Mouse (Mus musculus) cerebellum, adult 2 months (tissue): ENCODE measurements at regions not wholly inside any gene's neighbourhood (a gene's known extent, or its start where the extent isn't known, plus 50 kb on each side); places are given as distances from the start of the nearest gene placed in this dataset.

Experiments
- DNase-seq, 2 experiments: peaks; one replicate each; pipeline ENCODE4 v3.0.0; 2021
- H3K27ac ChIP-seq: fragments of 200-500 bp; 2 replicates; pipeline ENCODE4 v1.5.1; 2012; ENCODE audit warnings: low read length, control low read depth, inconsistent platforms; ENCODE audit not compliant: insufficient read depth
- H3K27me3 ChIP-seq: fragments of 200-500 bp; 2 replicates; pipeline ENCODE4 v1.6.1; 2012; ENCODE audit warnings: inconsistent platforms, mild to moderate bottlenecking, low read length, moderate library complexity; ENCODE audit not compliant: control insufficient read depth, insufficient read depth
- H3K4me1 ChIP-seq: fragments of 200-500 bp; 2 replicates; pipeline ENCODE4 v1.6.1; 2011; ENCODE audit warnings: low read length; ENCODE audit not compliant: control insufficient read depth, insufficient read depth
- H3K4me3 ChIP-seq: fragments of 200-500 bp; replicated peaks from 2 replicates; pipeline ENCODE3; 2011; ENCODE audit warnings: mild to moderate bottlenecking, low read depth, low read length, control low read depth; ENCODE audit not compliant: insufficient read depth
- CTCF ChIP-seq: fragments of 200-500 bp; IDR thresholded peaks from 2 replicates; pipeline ENCODE4 v1.5.1; 2011; ENCODE audit warnings: low read depth, mild to moderate bottlenecking, control low read depth, low read length, moderate library complexity, borderline replicate concordance; ENCODE audit not compliant: insufficient read depth
- POLR2A ChIP-seq: fragments of 200-500 bp; IDR thresholded peaks from 2 replicates; pipeline ENCODE4 v1.6.1; 2011; ENCODE audit warnings: low read length, control low read depth, borderline replicate concordance; ENCODE audit not compliant: insufficient read depth
- WGBS: fragments of 180-500 bp; shearing (Covaris S2); methylation state at CpG from one replicate; pipeline ENCODE4 v1.1.7; 2018; 5-methylcytosine and 5-hydroxymethylcytosine counted together

- Histone ChIP-seq H3K4me3 (no peak overlapping the region), H3K27me3 (no peaks in the 10 kb centered on the region), H3K27ac (no peak overlapping the region), H3K4me1 (no peaks in the 10 kb centered on the region)
- no peak for DNase-seq
- no peak for TF ChIP-seq CTCF
- no peak for TF ChIP-seq POLR2A
- WGBS, result 69% methylated on average over 1 of the region's 1 CpGs
Observed at GRCm38 (mm10) chr16:13001288-13001880, 108.1 kb upstream of the Ercc4 start.

- Histone ChIP-seq H3K27me3 (no peaks in the 10 kb centered on the region), H3K4me3 (no peak overlapping the region), H3K27ac (no peak overlapping the region), H3K4me1 (no peaks in the 10 kb centered on the region)
- DNase-seq, result no peak
- 86% methylated on average over 5 of the region's 5 CpGs for WGBS
- TF ChIP-seq POLR2A (no peak), CTCF (no peak)
Observed at GRCm38 (mm10) chr16:13012863-13013262, 96.6 kb upstream of the Ercc4 start.

GRCm38 (mm10) chr16:13013891-13014644, 95.4 kb upstream of the Ercc4 start:
- WGBS, result 65% methylated on average over 10 of the region's 10 CpGs

GRCm38 (mm10) chr16:13022875-13023274, 86.6 kb upstream of the Ercc4 start:
- Histone ChIP-seq H3K27me3 (no peaks in the 10 kb centered on the region), H3K4me3 (no peak overlapping the region), H3K4me1 (no peaks in the 10 kb centered on the region), H3K27ac (no peak overlapping the region)
- no peak for TF ChIP-seq POLR2A
- peak; percentile 31; the same call in 1 of the 2 replicates for TF ChIP-seq CTCF
- DNase-seq, result no peak
- WGBS, result 51% methylated on average over 4 of the region's 4 CpGs

More at GRCm38 (mm10) chr16:13013891-13014644, 95.4 kb upstream of the Ercc4 start:
- Histone ChIP-seq H3K4me1 (no peaks in the 10 kb centered on the region), H3K27me3 (no peaks in the 10 kb centered on the region), H3K27ac (no peak overlapping the region), H3K4me3 (no peak overlapping the region)
- TF ChIP-seq POLR2A (no peak), CTCF (no peak)
- DNase-seq, result no peak

GRCm38 (mm10) chr16:13025393-13025792, 84.1 kb upstream of the Ercc4 start:
- H3K27me3 ChIP-seq, result no peaks in the 10 kb centered on the region; the same call in 1 of the 2 replicates
- no peaks in the 10 kb centered on the region for H3K4me1 ChIP-seq
- TF ChIP-seq CTCF, result peak; percentile 45; the same call in 1 of the 2 replicates
- TF ChIP-seq POLR2A, result no peak
- 30% methylated on average over 3 of the region's 3 CpGs for WGBS
- no peak overlapping the region for H3K4me3 ChIP-seq
- no peak overlapping the region for H3K27ac ChIP-seq
- peak in 1 of 2 experiments; percentile 7 for DNase-seq

GRCm38 (mm10) chr16:13034136-13034535, 75.3 kb upstream of the Ercc4 start:
- TF ChIP-seq POLR2A, result no peak
- no peak for TF ChIP-seq CTCF
- 15% methylated on average over 5 of the region's 5 CpGs for WGBS

GRCm38 (mm10) chr16:13036596-13036995, 72.9 kb upstream of the Ercc4 start:
- Histone ChIP-seq H3K27me3 (no peaks in the 10 kb centered on the region), H3K4me1 (no peaks in the 10 kb centered on the region), H3K4me3 (no peak overlapping the region), H3K27ac (no peak overlapping the region)
- TF ChIP-seq POLR2A (no peak), CTCF (no peak)
- 96% methylated on average over 4 of the region's 4 CpGs for WGBS
- no peak for DNase-seq

More at GRCm38 (mm10) chr16:13034136-13034535, 75.3 kb upstream of the Ercc4 start:
- no peak overlapping the region for H3K4me3 ChIP-seq
- no peaks in the 10 kb centered on the region for H3K4me1 ChIP-seq
- DNase-seq, result no peak
- no peaks in the 10 kb centered on the region; the same call in 1 of the 2 replicates for H3K27me3 ChIP-seq
- no peak overlapping the region for H3K27ac ChIP-seq
